Mouse (Mus musculus): Measurements from ENCODE around the gene Cdhr5.
A peak's percentile ranks its signal among the peaks of the same experiment; 100 is the strongest.

- TF ChIP-seq CTCF (IDR thresholded peaks at IDR 0.05; ENCODE audit: low read depth), result peak; percentile 31; the same call in 1 of the 2 replicates
- TF ChIP-seq EP300 (IDR thresholded peaks at IDR 0.05; ENCODE audit: low read depth), result no peak
These were observed 50.1 kb downstream of the Cdhr5 start for GRCm38 (mm10) chr7:141226535-141226934.

Data from liver, embryonic 14.5 days (tissue).